Mouse (Mus musculus): ENCODE results near the gene Gng4. TPM values are rescaled to one million over a fixed set of nuclear protein-coding genes. Genes with fewer than 3 reads are reported as not detected.
A peak's percentile ranks its signal among the peaks of the same experiment; 100 is the strongest.

The Gng4 gene
- 22.8 and 37.7 TPM in 2 replicates for polyA plus RNA-seq (2012; rRNA removed)

DNA sequence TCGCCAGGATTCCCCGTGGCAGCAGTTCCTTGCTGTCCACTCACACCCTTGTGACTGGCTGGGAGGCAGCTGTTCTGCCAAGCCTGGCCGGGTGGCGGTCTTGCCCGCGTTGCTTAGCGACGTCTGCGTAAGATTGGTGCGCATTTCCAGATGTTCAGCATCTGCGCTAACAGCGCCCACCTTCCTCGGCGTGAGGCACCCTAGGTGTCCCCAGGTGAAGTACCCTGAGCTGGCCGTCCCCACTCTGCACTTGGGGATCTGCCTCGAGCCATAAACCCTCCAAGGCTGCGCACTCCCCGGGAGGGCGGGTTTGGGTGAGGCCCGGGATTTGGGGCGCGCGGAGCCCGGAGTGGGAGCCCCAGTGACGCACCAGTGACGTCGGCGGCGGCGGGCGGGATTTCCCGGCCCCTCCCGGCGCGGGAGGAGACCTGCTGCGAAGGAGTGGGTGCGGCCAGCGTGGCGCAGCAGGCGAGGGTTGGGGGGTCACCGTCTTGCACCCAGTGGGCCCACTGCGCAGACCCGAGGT lies at the start of gene Gng4:
Gene Gng4, plus strand, starts transcription at position 166 of the 526 bp plus-strand sequence.
- DNase-seq (ENCODE audit: low read depth), result peak; percentile 71
- TF ChIP-seq CTCF (IDR thresholded peaks at IDR 0.05; ENCODE audit: borderline replicate concordance, extremely low read depth, insufficient read depth, insufficient read length) (no peak), POLR2A (IDR thresholded peaks at IDR 0.05; ENCODE audit: borderline replicate concordance, extremely low read depth, insufficient read depth, insufficient read length, poor library complexity, severe bottlenecking) (0 out of 2 replicates have a peak, but pooled peaks have one; percentile 6)

DNA sequence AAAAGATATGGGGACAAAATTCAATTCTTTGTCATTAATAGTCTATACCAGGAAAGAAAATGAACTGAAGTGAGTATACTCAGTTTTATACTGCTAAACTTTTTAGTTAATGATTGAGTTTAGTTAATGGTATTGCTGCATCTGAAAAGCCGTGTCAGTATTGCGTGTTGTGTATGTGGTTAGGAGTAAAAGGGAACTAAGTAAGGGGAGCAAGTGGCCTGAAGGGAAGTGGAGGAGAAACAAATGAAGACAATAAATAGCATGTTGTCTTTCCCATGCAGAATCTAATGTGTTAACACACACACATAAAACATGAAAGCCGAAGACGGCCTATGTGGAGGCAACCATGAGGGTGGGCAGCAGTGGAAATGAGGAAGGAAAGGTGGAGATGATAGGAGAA lies 44.6 kb upstream of the Gng4 start:
- no peak for DNase-seq (ENCODE audit: low read depth)
- TF ChIP-seq POLR2A (IDR thresholded peaks at IDR 0.05; ENCODE audit: borderline replicate concordance, extremely low read depth, insufficient read depth, insufficient read length, poor library complexity, severe bottlenecking), result no peak
- no peak for TF ChIP-seq CTCF (IDR thresholded peaks at IDR 0.05; ENCODE audit: borderline replicate concordance, extremely low read depth, insufficient read depth, insufficient read length)

DNA sequence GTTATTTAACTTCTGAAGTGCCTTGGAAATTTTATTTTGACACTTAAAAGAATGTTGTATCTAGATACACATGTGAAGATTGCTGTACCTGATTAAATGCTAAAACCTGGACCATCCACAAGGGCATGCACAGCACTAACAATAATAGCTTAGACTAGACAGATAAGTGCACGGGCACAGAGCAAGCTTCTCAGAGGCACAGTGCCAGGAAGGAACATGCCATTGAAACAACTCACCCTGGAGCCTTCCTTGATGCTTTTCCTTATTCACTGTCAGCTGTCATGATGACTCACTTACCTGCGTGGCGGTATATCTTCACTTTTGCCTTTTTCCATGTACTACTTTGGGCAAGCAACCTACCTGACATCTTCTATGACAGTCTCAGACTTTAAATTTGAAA lies 37.9 kb upstream of the Gng4 start:
- no peak for DNase-seq (ENCODE audit: low read depth)
- TF ChIP-seq POLR2A (IDR thresholded peaks at IDR 0.05; ENCODE audit: borderline replicate concordance, extremely low read depth, insufficient read depth, insufficient read length, poor library complexity, severe bottlenecking) (no peak), CTCF (IDR thresholded peaks at IDR 0.05; ENCODE audit: borderline replicate concordance, extremely low read depth, insufficient read depth, insufficient read length) (no peak)

DNA sequence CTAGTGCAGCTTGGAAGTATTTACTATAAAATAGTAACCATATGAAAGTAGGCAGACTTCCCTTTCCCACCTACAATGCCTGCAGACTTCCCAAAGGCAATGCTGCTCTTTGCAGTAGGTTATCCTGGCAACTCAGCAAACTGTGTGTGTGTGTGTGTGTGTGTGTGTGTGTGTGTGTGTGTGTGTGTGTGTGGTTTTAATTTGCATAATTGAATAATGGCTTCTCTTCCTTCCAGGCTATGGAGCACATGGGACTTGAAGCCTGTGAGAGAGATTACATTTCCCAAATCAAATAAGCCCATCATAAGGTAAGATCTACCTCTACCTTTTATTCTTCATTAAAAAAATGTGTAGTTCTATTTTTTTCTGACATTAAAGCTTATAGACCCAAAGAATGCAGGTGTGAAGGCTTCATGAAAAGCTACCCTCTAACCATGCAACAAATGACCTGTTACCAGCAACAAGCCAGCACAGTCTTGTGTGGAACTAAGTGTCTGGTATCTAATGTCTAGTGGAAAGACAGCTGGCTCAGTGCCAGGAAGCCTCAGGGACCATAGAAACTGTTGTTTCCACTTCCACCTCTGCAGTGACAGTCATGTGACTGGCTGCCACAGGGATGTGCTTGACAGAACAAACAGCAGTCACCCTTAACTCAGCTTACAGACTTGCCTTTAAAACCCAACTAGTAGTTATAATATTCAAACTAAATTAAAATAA lies 7.9 kb upstream of the Gng4 start:
- TF ChIP-seq CTCF (IDR thresholded peaks at IDR 0.05; ENCODE audit: borderline replicate concordance, extremely low read depth, insufficient read depth, insufficient read length), result no peak
- TF ChIP-seq POLR2A (IDR thresholded peaks at IDR 0.05; ENCODE audit: borderline replicate concordance, extremely low read depth, insufficient read depth, insufficient read length, poor library complexity, severe bottlenecking), result no peak
- DNase-seq (ENCODE audit: low read depth), result peak; percentile 77

DNA sequence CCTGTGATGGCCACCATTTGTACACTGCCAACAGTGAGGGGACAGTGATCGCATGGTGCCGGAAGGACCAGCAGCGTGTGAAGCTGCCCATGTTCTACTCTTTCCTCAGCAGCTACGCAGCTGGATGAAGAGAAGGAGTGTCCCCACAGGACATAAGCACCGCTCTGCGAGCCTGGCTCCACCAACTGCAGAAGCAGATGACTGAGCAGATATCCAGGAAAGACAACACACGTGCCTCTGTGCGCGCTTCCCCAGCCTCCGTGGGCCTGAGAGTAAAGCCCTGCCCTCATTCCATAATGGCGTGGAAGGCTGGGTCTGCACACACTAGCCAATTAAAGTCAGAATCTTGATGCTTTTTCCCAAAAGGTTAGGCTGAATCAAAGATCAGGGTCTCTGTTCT lies 6.8 kb upstream of the Gng4 start:
- DNase-seq (ENCODE audit: low read depth), result no peak
- TF ChIP-seq POLR2A (IDR thresholded peaks at IDR 0.05; ENCODE audit: borderline replicate concordance, extremely low read depth, insufficient read depth, insufficient read length, poor library complexity, severe bottlenecking), result no peak
- no peak for TF ChIP-seq CTCF (IDR thresholded peaks at IDR 0.05; ENCODE audit: borderline replicate concordance, extremely low read depth, insufficient read depth, insufficient read length)

DNA sequence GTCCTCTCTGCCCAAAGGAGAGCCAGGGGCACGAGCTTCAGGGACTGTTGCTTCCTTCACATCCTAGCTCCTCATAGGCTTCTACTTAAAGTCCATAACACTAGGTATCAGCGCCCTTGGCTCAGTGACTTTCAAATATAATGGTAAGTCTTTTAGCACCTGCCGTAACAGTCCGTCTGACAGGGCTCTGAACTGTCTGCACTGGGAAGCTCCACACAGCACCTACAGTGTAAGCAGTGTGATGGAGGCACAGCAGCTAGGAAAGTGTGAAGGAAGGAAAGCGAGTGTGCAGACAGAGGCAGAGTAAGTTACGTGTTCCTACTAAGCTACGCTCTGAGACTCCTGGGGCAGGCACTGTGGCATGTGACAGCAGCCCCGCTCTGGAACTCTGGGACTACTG lies 6.2 kb upstream of the Gng4 start:
- no peak for DNase-seq (ENCODE audit: low read depth)
- TF ChIP-seq CTCF (IDR thresholded peaks at IDR 0.05; ENCODE audit: borderline replicate concordance, extremely low read depth, insufficient read depth, insufficient read length) (no peak), POLR2A (IDR thresholded peaks at IDR 0.05; ENCODE audit: borderline replicate concordance, extremely low read depth, insufficient read depth, insufficient read length, poor library complexity, severe bottlenecking) (no peak)

DNA sequence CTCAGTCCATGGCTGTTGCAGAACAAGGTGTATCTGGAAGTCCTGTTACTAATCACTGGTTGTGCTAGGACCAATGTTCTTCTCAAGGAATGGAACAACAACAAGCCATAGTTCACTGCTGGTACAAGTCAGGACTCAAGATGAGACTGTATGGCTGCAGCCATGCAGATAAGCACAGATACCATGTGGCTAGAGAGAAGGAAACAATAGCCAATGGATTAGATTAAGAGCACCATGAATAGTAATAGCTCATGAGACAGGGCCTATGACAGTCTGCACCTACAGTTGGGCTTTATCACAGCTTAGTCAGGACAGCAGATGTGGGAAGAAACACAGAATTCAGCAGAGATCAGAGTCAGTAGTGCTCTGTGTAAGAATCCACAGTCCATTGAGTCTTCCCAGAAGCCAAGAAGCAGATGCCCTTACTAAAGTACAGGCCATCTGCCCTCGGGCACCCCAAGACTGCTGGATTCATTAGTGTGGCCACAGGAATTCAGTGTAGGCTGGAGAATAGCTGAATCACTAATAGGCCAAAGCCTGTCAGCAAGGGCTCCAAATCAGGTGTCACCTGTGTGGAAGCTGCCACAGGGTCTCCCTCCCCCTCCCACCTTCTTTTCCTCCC lies 4.9 kb upstream of the Gng4 start:
- TF ChIP-seq CTCF (IDR thresholded peaks at IDR 0.05; ENCODE audit: borderline replicate concordance, extremely low read depth, insufficient read depth, insufficient read length) (no peak), POLR2A (IDR thresholded peaks at IDR 0.05; ENCODE audit: borderline replicate concordance, extremely low read depth, insufficient read depth, insufficient read length, poor library complexity, severe bottlenecking) (no peak)
- no peak for DNase-seq (ENCODE audit: low read depth)

DNA sequence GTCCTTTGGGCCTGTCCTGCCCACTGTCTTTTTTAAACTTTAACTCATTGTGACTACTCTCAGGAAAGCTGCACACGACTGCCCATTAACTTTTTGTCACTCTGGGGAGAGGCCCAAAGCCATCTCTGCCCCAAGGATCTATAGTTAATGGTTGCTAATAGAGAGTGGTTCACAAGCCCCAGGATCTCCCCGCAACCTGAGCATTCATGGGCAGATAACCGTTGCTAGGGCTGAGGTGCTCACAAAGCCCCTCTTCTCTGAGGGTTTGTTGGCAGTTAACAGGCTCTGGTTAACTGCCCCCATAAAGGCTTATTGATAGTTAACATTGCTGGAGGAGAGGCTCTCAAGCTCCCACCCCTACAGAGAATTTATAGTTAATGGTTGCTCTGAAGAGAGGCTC lies 3.6 kb upstream of the Gng4 start:
- no peak for TF ChIP-seq POLR2A (IDR thresholded peaks at IDR 0.05; ENCODE audit: borderline replicate concordance, extremely low read depth, insufficient read depth, insufficient read length, poor library complexity, severe bottlenecking)
- no peak for TF ChIP-seq CTCF (IDR thresholded peaks at IDR 0.05; ENCODE audit: borderline replicate concordance, extremely low read depth, insufficient read depth, insufficient read length)
- no peak for DNase-seq (ENCODE audit: low read depth)

DNA sequence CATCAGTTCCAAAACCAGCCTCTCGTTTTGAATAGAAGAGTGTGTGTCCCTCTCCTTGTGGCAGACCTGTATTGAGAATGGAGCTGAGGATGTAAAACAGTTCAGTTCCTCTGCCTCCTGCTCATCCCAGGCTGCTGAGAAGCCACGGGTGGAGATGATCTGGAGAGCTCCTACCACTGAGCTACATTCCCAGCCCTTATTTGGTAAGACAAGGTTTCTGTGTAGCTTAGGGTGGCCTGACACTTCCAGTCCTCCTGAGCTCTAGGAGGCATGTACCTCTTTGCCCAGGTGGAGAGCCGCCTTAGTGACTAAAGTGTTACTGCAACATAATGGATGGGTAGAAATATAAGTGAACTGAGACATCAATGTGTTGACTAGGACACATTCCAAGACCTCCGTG lies 2.8 kb upstream of the Gng4 start:
- TF ChIP-seq POLR2A (IDR thresholded peaks at IDR 0.05; ENCODE audit: borderline replicate concordance, extremely low read depth, insufficient read depth, insufficient read length, poor library complexity, severe bottlenecking) (no peak), CTCF (IDR thresholded peaks at IDR 0.05; ENCODE audit: borderline replicate concordance, extremely low read depth, insufficient read depth, insufficient read length) (no peak)
- no peak for DNase-seq (ENCODE audit: low read depth)

DNA sequence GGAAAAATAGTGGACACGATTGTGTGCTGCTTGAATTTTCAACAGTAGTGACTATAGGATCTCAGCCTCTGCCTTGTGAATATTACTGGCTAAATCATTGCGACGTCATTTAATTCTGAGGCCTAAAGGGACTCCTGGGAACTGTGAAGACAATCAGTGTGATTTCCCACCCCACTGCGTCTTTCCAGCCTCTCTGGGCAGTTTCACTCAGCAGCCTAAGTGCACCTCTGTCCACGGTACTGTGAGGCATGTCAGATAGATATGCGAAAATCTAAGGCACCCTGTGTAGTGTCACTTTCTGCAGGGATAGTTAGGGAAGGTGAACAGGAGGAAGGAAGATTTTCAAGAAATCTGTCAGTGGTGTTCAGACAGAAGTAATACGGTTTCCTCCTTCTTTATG lies 563 bp upstream of the Gng4 start:
- no peak for DNase-seq (ENCODE audit: low read depth)
- TF ChIP-seq POLR2A (IDR thresholded peaks at IDR 0.05; ENCODE audit: borderline replicate concordance, extremely low read depth, insufficient read depth, insufficient read length, poor library complexity, severe bottlenecking) (no peak), CTCF (IDR thresholded peaks at IDR 0.05; ENCODE audit: borderline replicate concordance, extremely low read depth, insufficient read depth, insufficient read length) (no peak)

DNA sequence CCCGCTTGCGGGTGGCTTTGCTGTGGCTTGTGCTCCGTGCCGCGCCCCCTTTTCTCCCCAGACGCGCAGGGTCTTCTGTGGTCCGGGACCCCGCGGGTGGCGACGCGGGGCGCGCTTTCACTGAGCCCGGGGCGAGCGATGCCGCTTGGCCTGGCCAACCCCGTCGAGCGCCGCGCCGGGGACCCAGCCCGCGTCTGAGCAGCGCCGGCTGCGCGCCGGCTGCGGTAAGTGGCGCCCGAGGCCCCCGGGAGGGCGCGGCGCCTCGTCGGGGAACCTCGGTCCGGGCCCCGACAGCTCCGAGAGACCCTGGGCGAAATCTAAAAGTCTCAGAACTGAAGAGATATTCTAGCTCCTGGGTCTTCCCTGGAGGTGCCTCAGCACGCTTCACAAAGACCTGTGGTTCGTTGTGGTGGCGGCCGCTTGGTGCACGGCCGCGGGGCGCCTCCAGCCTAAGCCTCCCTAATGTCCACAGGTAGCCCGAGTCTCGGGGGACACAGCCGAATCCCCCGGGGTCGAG lies 619 bp downstream of the Gng4 start:
- peak; percentile 35 for DNase-seq (ENCODE audit: low read depth)
- TF ChIP-seq CTCF (IDR thresholded peaks at IDR 0.05; ENCODE audit: borderline replicate concordance, extremely low read depth, insufficient read depth, insufficient read length), result no peak
- 0 out of 2 replicates have a peak, but pooled peaks have one; percentile 1 for TF ChIP-seq POLR2A (IDR thresholded peaks at IDR 0.05; ENCODE audit: borderline replicate concordance, extremely low read depth, insufficient read depth, insufficient read length, poor library complexity, severe bottlenecking)

All from brain, embryonic 14.5 days (tissue).